Mouse (Mus musculus): ENCODE measurements around the gene Csf2rb. TPM values are rescaled to one million over a fixed set of nuclear protein-coding genes. Genes with fewer than 3 reads are reported as not detected.

Gene Csf2rb
- polyA plus RNA-seq (2014; fragmentation: Illumina TruSeq; extraction: RNeasy Lipid Tissue Mini Kit (QIAGEN cat#74804); ENCODE audit: low read depth, low replicate concordance): 0.69 TPM

DNA sequence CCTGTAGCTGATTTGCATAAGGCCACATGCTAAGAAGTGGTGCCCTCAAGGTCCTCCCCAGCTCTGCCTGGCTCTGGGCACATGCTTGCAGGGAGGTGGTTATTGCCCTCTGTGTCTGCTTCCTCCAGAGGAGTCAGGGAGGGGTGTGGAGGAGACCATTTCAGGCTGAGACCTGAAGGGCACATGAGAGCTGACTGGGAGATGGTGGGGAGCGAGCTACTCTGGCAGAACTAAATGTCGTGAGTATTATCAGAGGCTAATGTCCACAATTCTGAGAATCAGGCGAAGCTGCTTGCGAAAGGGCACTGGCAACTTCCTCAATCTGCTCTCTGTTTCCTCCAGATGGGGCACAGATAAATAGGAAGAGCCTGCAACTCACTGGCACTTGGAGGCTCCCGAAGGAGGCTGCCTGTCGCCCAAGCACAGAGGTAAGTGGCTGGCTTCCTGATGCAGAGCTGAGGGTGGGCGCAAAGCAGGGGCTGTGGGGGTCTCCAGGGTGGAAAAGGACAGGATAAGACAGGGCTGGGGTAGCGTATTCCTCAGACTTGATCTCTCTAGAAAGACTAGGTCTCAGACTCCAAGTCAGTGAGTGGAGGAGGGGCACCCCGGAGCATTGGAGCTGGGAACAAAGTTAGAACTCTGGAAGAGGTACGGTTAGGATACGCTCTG is at the start of gene Csf2rb:
Csf2rb (plus strand) TSS at position 82 of the 669 bp plus-strand sequence.

GRCm38 (mm10) chr15:78305341-78305933 is 20.1 kb upstream of the Csf2rb start, which contains the start of gene Csf2rb2:
Gene Csf2rb2 (minus strand): TSS chr15:78305721.

GRCm38 (mm10) chr15:78395478-78395962 is 70.0 kb downstream of the Csf2rb start, which contains the start of gene Tex33:
Gene Tex33 (minus strand): TSS chr15:78395912.

Other genes starting within 250 kb of the Csf2rb start
- not detected for gene Cacng2, start 205.7 kb upstream of the Csf2rb start, polyA plus RNA-seq (2014; fragmentation: Illumina TruSeq; extraction: RNeasy Lipid Tissue Mini Kit (QIAGEN cat#74804); ENCODE audit: low read depth, low replicate concordance)
- gene Ift27, start 151.6 kb upstream of the Csf2rb start, polyA plus RNA-seq (2014; fragmentation: Illumina TruSeq; extraction: RNeasy Lipid Tissue Mini Kit (QIAGEN cat#74804); ENCODE audit: low read depth, low replicate concordance): 5.6 TPM
- 11.3 TPM for gene Pvalb, start 119.4 kb upstream of the Csf2rb start, polyA plus RNA-seq (2014; fragmentation: Illumina TruSeq; extraction: RNeasy Lipid Tissue Mini Kit (QIAGEN cat#74804); ENCODE audit: low read depth, low replicate concordance)
- gene Ncf4, start 81.0 kb upstream of the Csf2rb start, polyA plus RNA-seq (2014; fragmentation: Illumina TruSeq; extraction: RNeasy Lipid Tissue Mini Kit (QIAGEN cat#74804); ENCODE audit: low read depth, low replicate concordance): not detected
- gene Csf2rb2, start 20.0 kb upstream of the Csf2rb start, polyA plus RNA-seq (2014; fragmentation: Illumina TruSeq; extraction: RNeasy Lipid Tissue Mini Kit (QIAGEN cat#74804); ENCODE audit: low read depth, low replicate concordance): 0.69 TPM
- not detected for gene Tex33, start 70.2 kb downstream of the Csf2rb start, polyA plus RNA-seq (2014; fragmentation: Illumina TruSeq; extraction: RNeasy Lipid Tissue Mini Kit (QIAGEN cat#74804); ENCODE audit: low read depth, low replicate concordance)
- 1.7 TPM for gene Tst, start 80.2 kb downstream of the Csf2rb start, polyA plus RNA-seq (2014; fragmentation: Illumina TruSeq; extraction: RNeasy Lipid Tissue Mini Kit (QIAGEN cat#74804); ENCODE audit: low read depth, low replicate concordance)
- 3.1 TPM for gene Mpst, start 80.7 kb downstream of the Csf2rb start, polyA plus RNA-seq (2014; fragmentation: Illumina TruSeq; extraction: RNeasy Lipid Tissue Mini Kit (QIAGEN cat#74804); ENCODE audit: low read depth, low replicate concordance)
- 5.6 TPM for gene Kctd17, start 102.8 kb downstream of the Csf2rb start, polyA plus RNA-seq (2014; fragmentation: Illumina TruSeq; extraction: RNeasy Lipid Tissue Mini Kit (QIAGEN cat#74804); ENCODE audit: low read depth, low replicate concordance)
- gene Tmprss6, start 142.9 kb downstream of the Csf2rb start, polyA plus RNA-seq (2014; fragmentation: Illumina TruSeq; extraction: RNeasy Lipid Tissue Mini Kit (QIAGEN cat#74804); ENCODE audit: low read depth, low replicate concordance): not detected
- 0.08 TPM for gene Il2rb, start 169.5 kb downstream of the Csf2rb start, polyA plus RNA-seq (2014; fragmentation: Illumina TruSeq; extraction: RNeasy Lipid Tissue Mini Kit (QIAGEN cat#74804); ENCODE audit: low read depth, low replicate concordance)
- gene C1qtnf6, start 205.7 kb downstream of the Csf2rb start, polyA plus RNA-seq (2014; fragmentation: Illumina TruSeq; extraction: RNeasy Lipid Tissue Mini Kit (QIAGEN cat#74804); ENCODE audit: low read depth, low replicate concordance): 1.4 TPM
- not detected for gene Sstr3, start 218.9 kb downstream of the Csf2rb start, polyA plus RNA-seq (2014; fragmentation: Illumina TruSeq; extraction: RNeasy Lipid Tissue Mini Kit (QIAGEN cat#74804); ENCODE audit: low read depth, low replicate concordance)
- gene Rac2, start 247.0 kb downstream of the Csf2rb start, polyA plus RNA-seq (2014; fragmentation: Illumina TruSeq; extraction: RNeasy Lipid Tissue Mini Kit (QIAGEN cat#74804); ENCODE audit: low read depth, low replicate concordance): 0.28 TPM